Mouse (Mus musculus): ENCODE results near the gene Arid1b. TPM values are rescaled to one million over a fixed set of nuclear protein-coding genes. Genes with fewer than 3 reads are reported as not detected.

The Arid1b gene
- polyA plus RNA-seq, 1 experiment from 2014 or later = 17.4 TPM

GRCm38 (mm10) chr17:5007156-5007658 is 13.1 kb downstream of the Arid1b start:
- Histone ChIP-seq H3K4me2 (replicated peaks) (peak overlapping the region; percentile 44), H3K4me3 (0 out of 2 replicates have a peak overlapping the region, but pooled peaks have one; percentile 3), H3K27me3 (0 out of 2 replicates have a peak, but pooled peaks cover 3% of the 10 kb centered on the region), H3K9me3 (no peaks in the 10 kb centered on the region), H3K36me3 (no peaks in the 10 kb centered on the region), H3K9ac (replicated peaks) (no peak overlapping the region), H3K27ac (replicated peaks) (0 out of 2 replicates have a peak overlapping the region, but pooled peaks have one; percentile 10), H3K4me1 (peaks cover 83% of the 10 kb centered on the region)
- WGBS = 10% methylated on average over 15 of the region's 15 CpGs
- ATAC-seq (ENCODE audit: low FRiP score, low read depth) = peak; percentile 71

GRCm38 (mm10) chr17:5008236-5008635 is 14.1 kb downstream of the Arid1b start:
- WGBS = 55% methylated on average over 10 of the region's 10 CpGs
- Histone ChIP-seq H3K4me1 (peaks cover 77% of the 10 kb centered on the region), H3K27ac (replicated peaks) (no peak overlapping the region), H3K4me2 (replicated peaks) (no peak overlapping the region), H3K36me3 (no peaks in the 10 kb centered on the region), H3K9ac (replicated peaks) (0 out of 2 replicates have a peak overlapping the region, but pooled peaks have one; percentile 24), H3K4me3 (no peak overlapping the region), H3K9me3 (no peaks in the 10 kb centered on the region), H3K27me3 (0 out of 2 replicates have a peak, but pooled peaks cover 3% of the 10 kb centered on the region)
- ATAC-seq (ENCODE audit: low FRiP score, low read depth) = peak; percentile 28; the same call in 1 of the 2 replicates

GRCm38 (mm10) chr17:5008761-5009160 is 14.6 kb downstream of the Arid1b start:
- Histone ChIP-seq H3K9ac (replicated peaks) (no peak overlapping the region), H3K27me3 (0 out of 2 replicates have a peak, but pooled peaks cover 3% of the 10 kb centered on the region), H3K4me2 (replicated peaks) (no peak overlapping the region), H3K36me3 (no peaks in the 10 kb centered on the region), H3K27ac (replicated peaks) (no peak overlapping the region), H3K4me1 (peaks cover 73% of the 10 kb centered on the region), H3K4me3 (no peak overlapping the region), H3K9me3 (no peaks in the 10 kb centered on the region)
- no peak for ATAC-seq (ENCODE audit: low FRiP score, low read depth)
- 70% methylated on average over 5 of the region's 5 CpGs for WGBS

- H3K4me3 ChIP-seq = no peak overlapping the region
- 0 out of 2 replicates have a peak, but pooled peaks cover 3% of the 10 kb centered on the region for H3K27me3 ChIP-seq
- H3K9me3 ChIP-seq = no peaks in the 10 kb centered on the region
- H3K4me1 ChIP-seq = peaks cover 69% of the 10 kb centered on the region
- no peak for ATAC-seq (ENCODE audit: low FRiP score, low read depth)
- no peaks in the 10 kb centered on the region for H3K36me3 ChIP-seq
- H3K27ac ChIP-seq (replicated peaks) = no peak overlapping the region
- 73% methylated on average over 12 of the region's 12 CpGs for WGBS
- H3K9ac ChIP-seq (replicated peaks) = no peak overlapping the region
- no peak overlapping the region for H3K4me2 ChIP-seq (replicated peaks)
These were observed 15.6 kb downstream of the Arid1b start for GRCm38 (mm10) chr17:5009526-5010260.

GRCm38 (mm10) chr17:5010781-5011180 is 16.6 kb downstream of the Arid1b start:
- ATAC-seq (ENCODE audit: low FRiP score, low read depth) = no peak
- Histone ChIP-seq H3K4me3 (no peak overlapping the region), H3K36me3 (no peaks in the 10 kb centered on the region), H3K9me3 (no peaks in the 10 kb centered on the region), H3K4me1 (peaks cover 58% of the 10 kb centered on the region), H3K9ac (replicated peaks) (no peak overlapping the region), H3K27me3 (0 out of 2 replicates have a peak, but pooled peaks cover 3% of the 10 kb centered on the region), H3K27ac (replicated peaks) (no peak overlapping the region), H3K4me2 (replicated peaks) (no peak overlapping the region)
- 77% methylated on average over 7 of the region's 7 CpGs for WGBS

GRCm38 (mm10) chr17:5012091-5012490 is 18.0 kb downstream of the Arid1b start:
- H3K36me3 ChIP-seq = no peaks in the 10 kb centered on the region
- no peaks in the 10 kb centered on the region for H3K9me3 ChIP-seq
- H3K27ac ChIP-seq (replicated peaks) = no peak overlapping the region
- peaks cover 50% of the 10 kb centered on the region for H3K4me1 ChIP-seq
- H3K9ac ChIP-seq (replicated peaks) = no peak overlapping the region
- ATAC-seq (ENCODE audit: low FRiP score, low read depth) = no peak
- H3K27me3 ChIP-seq = no peaks in the 10 kb centered on the region
- no peak overlapping the region for H3K4me2 ChIP-seq (replicated peaks)
- WGBS = 82% methylated on average over 3 of the region's 3 CpGs
- no peak overlapping the region for H3K4me3 ChIP-seq

- H3K36me3 ChIP-seq = no peaks in the 10 kb centered on the region
- H3K4me3 ChIP-seq = no peak overlapping the region
- H3K4me2 ChIP-seq (replicated peaks) = no peak overlapping the region
- ATAC-seq (ENCODE audit: low FRiP score, low read depth) = no peak
- no peaks in the 10 kb centered on the region for H3K9me3 ChIP-seq
- peaks cover 47% of the 10 kb centered on the region for H3K4me1 ChIP-seq
- 73% methylated on average over 4 of the region's 4 CpGs for WGBS
- no peaks in the 10 kb centered on the region for H3K27me3 ChIP-seq
- H3K27ac ChIP-seq (replicated peaks) = no peak overlapping the region
- H3K9ac ChIP-seq (replicated peaks) = no peak overlapping the region
These were observed 18.4 kb downstream of the Arid1b start for GRCm38 (mm10) chr17:5012517-5012916.

GRCm38 (mm10) chr17:5014327-5014957 is 20.3 kb downstream of the Arid1b start:
- ATAC-seq (ENCODE audit: low FRiP score, low read depth) = no peak
- H3K4me2 ChIP-seq (replicated peaks) = no peak overlapping the region
- WGBS = 79% methylated on average over 23 of the region's 23 CpGs
- no peak overlapping the region for H3K9ac ChIP-seq (replicated peaks)
- H3K36me3 ChIP-seq = no peaks in the 10 kb centered on the region
- no peaks in the 10 kb centered on the region for H3K27me3 ChIP-seq
- H3K4me1 ChIP-seq = peaks cover 31% of the 10 kb centered on the region
- no peak overlapping the region for H3K4me3 ChIP-seq
- no peaks in the 10 kb centered on the region for H3K9me3 ChIP-seq
- H3K27ac ChIP-seq (replicated peaks) = no peak overlapping the region

- WGBS = 59% methylated on average over 4 of the region's 4 CpGs
- H3K4me2 ChIP-seq (replicated peaks) = no peak overlapping the region
- H3K27ac ChIP-seq (replicated peaks) = no peak overlapping the region
- no peaks in the 10 kb centered on the region for H3K36me3 ChIP-seq
- H3K9ac ChIP-seq (replicated peaks) = no peak overlapping the region
- H3K4me1 ChIP-seq = peaks cover 35% of the 10 kb centered on the region
- no peaks in the 10 kb centered on the region for H3K9me3 ChIP-seq
- no peak; the same call in 1 of the 2 replicates for ATAC-seq (ENCODE audit: low FRiP score, low read depth)
- H3K4me3 ChIP-seq = no peak overlapping the region
- H3K27me3 ChIP-seq = no peaks in the 10 kb centered on the region
These were observed 22.3 kb downstream of the Arid1b start for GRCm38 (mm10) chr17:5016404-5016803.

GRCm38 (mm10) chr17:5017065-5017464 is 22.9 kb downstream of the Arid1b start:
- Histone ChIP-seq H3K9me3 (no peaks in the 10 kb centered on the region), H3K27ac (replicated peaks) (no peak overlapping the region), H3K36me3 (no peaks in the 10 kb centered on the region), H3K27me3 (no peaks in the 10 kb centered on the region), H3K4me3 (no peak overlapping the region), H3K4me1 (peaks cover 38% of the 10 kb centered on the region), H3K4me2 (replicated peaks) (no peak overlapping the region), H3K9ac (replicated peaks) (no peak overlapping the region)
- ATAC-seq (ENCODE audit: low FRiP score, low read depth) = no peak
- WGBS = 93% methylated on average over 10 of the region's 10 CpGs

- Histone ChIP-seq H3K9me3 (no peaks in the 10 kb centered on the region), H3K36me3 (no peaks in the 10 kb centered on the region), H3K4me3 (no peak overlapping the region), H3K9ac (replicated peaks) (no peak overlapping the region), H3K4me2 (replicated peaks) (no peak overlapping the region), H3K27ac (replicated peaks) (no peak overlapping the region), H3K27me3 (no peaks in the 10 kb centered on the region), H3K4me1 (peaks cover 37% of the 10 kb centered on the region)
- no peak for ATAC-seq (ENCODE audit: low FRiP score, low read depth)
- WGBS = 35% methylated on average over 11 of the region's 11 CpGs
These were observed 27.3 kb downstream of the Arid1b start for GRCm38 (mm10) chr17:5021303-5022003.

Data from midbrain, embryonic 12.5 days (tissue).